Mouse (Mus musculus): Measurements from ENCODE around the gene Thbd. TPM values are rescaled to one million over a fixed set of nuclear protein-coding genes. Genes with fewer than 3 reads are reported as not detected.

The Thbd gene
- polyA plus RNA-seq, 1 experiment from 2014 or later = 16.3 TPM

DNA sequence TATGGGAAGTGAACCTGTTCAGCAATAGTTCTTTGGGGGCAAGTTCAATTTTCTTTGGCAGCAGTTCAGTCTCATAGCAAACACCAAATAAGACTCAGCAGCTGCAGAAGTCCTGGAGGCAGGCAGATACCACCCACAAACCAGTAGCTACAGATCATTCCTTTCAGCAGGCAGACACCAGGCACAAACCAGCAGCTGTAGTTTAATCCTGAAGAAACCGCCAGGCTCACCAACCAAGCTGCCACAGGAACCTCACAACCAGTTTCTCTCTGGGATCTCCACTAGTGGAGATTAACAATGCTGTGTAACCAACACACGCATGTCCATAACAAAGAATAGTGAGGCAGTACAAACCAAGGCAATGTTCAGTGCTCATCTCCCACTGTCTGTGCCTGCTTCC, 26.9 kb downstream of the Thbd start:
- Histone ChIP-seq H3K9me3 (ENCODE audit: control insufficient read depth, low read length) (no peaks in the 10 kb centered on the region), H3K4me2 (no peak overlapping the region), H3K27me3 (ENCODE audit: control insufficient read depth, insufficient read depth, low read length) (no peaks in the 10 kb centered on the region), H3K27ac (ENCODE audit: low read depth, low read length) (no peak overlapping the region), H3K4me1 (ENCODE audit: control insufficient read depth, insufficient read depth, low read length) (no peaks in the 10 kb centered on the region), H3K9ac (ENCODE audit: low read length) (no peak overlapping the region), H3K36me3 (ENCODE audit: control insufficient read depth, insufficient read depth, low read length) (no peaks in the 10 kb centered on the region), H3K4me3 (ENCODE audit: low read depth, low read length) (no peak overlapping the region)
- ATAC-seq (ENCODE audit: low FRiP score) = no peak
- 81% methylated on average over 2 of the region's 2 CpGs for WGBS
- peak; percentile 77 for DNase-seq (ENCODE audit: low spot score, missing footprints)

DNA sequence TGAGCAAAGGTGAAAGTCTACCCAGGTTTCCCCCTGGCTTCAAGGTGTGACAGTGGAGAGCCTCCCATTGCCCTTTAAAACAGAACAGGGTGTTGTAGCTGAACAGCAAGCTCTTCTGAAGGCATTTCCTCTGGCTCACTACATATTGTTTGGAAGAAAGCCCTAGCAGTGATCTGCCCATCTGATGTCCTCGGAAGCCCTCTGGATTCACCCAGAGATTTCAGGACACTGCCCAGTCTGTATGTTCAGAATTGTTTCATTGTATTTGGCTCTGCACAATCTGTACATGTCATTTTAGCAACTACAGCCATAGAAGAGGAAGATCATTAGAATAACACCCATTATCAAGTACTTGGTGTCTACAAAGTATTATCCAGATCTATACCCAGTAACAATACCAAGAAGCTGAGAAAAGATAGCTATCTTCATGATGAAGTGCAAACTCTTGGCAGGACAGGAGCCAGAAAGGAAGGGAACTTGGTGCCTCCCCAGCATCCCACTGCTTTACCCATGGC, 28.0 kb downstream of the Thbd start:
- no peaks in the 10 kb centered on the region for H3K36me3 ChIP-seq (ENCODE audit: control insufficient read depth, insufficient read depth, low read length)
- DNase-seq (ENCODE audit: low spot score, missing footprints) = peak; percentile 44
- H3K4me1 ChIP-seq (ENCODE audit: control insufficient read depth, insufficient read depth, low read length) = no peaks in the 10 kb centered on the region
- no peaks in the 10 kb centered on the region for H3K27me3 ChIP-seq (ENCODE audit: control insufficient read depth, insufficient read depth, low read length)
- H3K9me3 ChIP-seq (ENCODE audit: control insufficient read depth, low read length) = no peaks in the 10 kb centered on the region
- no peak overlapping the region for H3K4me2 ChIP-seq
- no peak overlapping the region for H3K27ac ChIP-seq (ENCODE audit: low read depth, low read length)
- H3K9ac ChIP-seq (ENCODE audit: low read length) = no peak overlapping the region
- no peak overlapping the region for H3K4me3 ChIP-seq (ENCODE audit: low read depth, low read length)
- 91% methylated on average over 1 of the region's 1 CpGs for WGBS
- no peak for ATAC-seq (ENCODE audit: low FRiP score)

DNA sequence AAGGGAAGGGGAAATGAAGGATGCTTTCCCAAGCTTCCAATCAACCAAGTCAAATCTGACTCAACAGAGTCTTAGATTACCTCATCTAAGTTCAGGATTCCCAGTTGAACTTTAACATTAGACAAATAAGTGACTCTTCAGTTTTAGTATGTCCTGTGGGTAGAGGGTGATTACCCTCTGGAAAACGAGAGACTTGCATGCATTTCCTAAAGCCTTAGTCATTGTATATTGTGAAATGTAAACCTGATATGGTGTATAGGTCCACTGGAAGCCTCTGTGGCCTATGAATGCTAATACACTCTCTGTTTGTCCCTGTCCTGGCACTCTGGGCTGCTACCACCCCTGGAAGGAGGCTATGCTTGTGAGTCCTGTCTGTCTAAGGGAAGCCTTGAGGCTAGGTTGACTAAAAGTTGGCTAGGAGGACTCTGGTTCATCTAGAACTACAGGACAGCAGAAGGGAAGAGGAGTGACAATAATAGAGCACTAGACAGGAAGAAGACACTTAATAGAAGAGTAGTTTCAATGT, 29.1 kb downstream of the Thbd start:
- no peak overlapping the region for H3K4me3 ChIP-seq (ENCODE audit: low read depth, low read length)
- WGBS = 68% methylated on average over 1 of the region's 1 CpGs
- H3K9me3 ChIP-seq (ENCODE audit: control insufficient read depth, low read length) = no peaks in the 10 kb centered on the region
- H3K36me3 ChIP-seq (ENCODE audit: control insufficient read depth, insufficient read depth, low read length) = no peaks in the 10 kb centered on the region
- H3K4me1 ChIP-seq (ENCODE audit: control insufficient read depth, insufficient read depth, low read length) = no peaks in the 10 kb centered on the region
- DNase-seq (ENCODE audit: low spot score, missing footprints) (no peak), ATAC-seq (ENCODE audit: low FRiP score) (no peak)
- no peak overlapping the region for H3K27ac ChIP-seq (ENCODE audit: low read depth, low read length)
- H3K4me2 ChIP-seq = no peak overlapping the region
- no peaks in the 10 kb centered on the region for H3K27me3 ChIP-seq (ENCODE audit: control insufficient read depth, insufficient read depth, low read length)
- H3K9ac ChIP-seq (ENCODE audit: low read length) = no peak overlapping the region

DNA sequence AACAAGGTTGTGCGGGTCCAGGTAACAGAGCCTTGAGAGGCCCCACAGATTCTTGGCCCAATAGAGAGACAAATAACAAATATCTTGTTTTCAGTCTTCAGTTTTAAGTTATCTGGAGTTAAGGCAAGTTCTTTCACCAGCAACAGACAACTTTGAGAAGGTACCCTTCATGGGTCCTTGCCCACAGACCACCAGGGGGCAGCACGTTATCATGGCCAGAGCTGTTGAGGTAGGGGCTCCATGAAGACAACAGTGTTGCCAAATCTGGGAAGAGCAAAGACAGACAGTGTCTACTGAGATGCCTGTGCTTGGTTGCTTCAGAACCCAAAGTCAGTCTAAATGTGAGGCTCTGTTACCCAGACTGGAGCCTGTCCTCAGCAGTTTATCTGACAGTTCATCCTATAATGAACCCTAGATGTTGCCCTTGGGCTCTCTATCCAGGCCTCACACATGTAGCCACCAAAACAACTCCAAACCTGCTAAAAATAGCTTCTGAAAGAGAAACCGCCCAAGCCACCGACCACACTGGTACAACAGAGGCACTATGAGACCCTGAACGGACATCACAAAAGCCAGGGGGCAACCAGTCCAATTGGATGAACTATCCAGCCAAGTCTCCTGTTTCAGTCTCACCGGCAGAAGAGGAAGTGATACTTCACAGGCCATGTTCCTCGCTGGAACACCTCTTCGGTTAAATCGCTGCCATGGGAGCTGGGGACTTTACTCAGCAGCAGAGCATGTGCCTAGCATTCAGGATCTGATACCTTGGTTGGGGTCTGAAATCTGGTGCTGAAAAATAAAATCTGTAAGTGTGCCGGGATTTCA, 32.5 kb downstream of the Thbd start:
- Histone ChIP-seq H3K4me2 (no peak overlapping the region), H3K4me3 (ENCODE audit: low read depth, low read length) (no peak overlapping the region), H3K9me3 (ENCODE audit: control insufficient read depth, low read length) (no peaks in the 10 kb centered on the region), H3K27ac (ENCODE audit: low read depth, low read length) (no peak overlapping the region), H3K9ac (ENCODE audit: low read length) (no peak overlapping the region), H3K27me3 (ENCODE audit: control insufficient read depth, insufficient read depth, low read length) (no peaks in the 10 kb centered on the region), H3K4me1 (ENCODE audit: control insufficient read depth, insufficient read depth, low read length) (no peaks in the 10 kb centered on the region), H3K36me3 (ENCODE audit: control insufficient read depth, insufficient read depth, low read length) (no peaks in the 10 kb centered on the region)
- 78% methylated on average over 10 of the region's 10 CpGs for WGBS
- DNase-seq (ENCODE audit: low spot score, missing footprints) (peak; percentile 90), ATAC-seq (ENCODE audit: low FRiP score) (no peak)

DNA sequence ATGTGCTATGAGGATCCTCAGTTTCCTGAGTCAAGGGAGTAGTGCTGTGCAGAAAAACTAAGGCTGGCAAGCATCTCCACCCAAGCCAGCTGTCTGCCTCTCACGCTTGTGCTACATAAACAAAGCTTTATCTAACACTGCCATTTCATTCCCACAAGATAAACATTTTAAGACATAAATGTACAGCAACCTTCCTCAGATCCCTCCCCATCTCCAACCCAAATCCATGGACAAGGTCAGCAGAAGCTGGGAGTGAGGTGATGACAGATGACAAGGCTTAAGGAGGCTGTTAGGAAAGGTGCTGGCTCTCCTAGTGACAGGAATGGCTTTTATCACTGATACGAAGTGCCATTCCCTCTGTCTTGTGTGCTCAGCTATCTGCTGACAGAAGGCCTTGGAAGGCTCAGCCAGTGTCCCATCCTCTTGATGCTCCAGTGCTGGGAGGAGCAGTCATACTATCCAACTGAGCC, 34.4 kb downstream of the Thbd start:
- no peaks in the 10 kb centered on the region for H3K4me1 ChIP-seq (ENCODE audit: control insufficient read depth, insufficient read depth, low read length)
- H3K27ac ChIP-seq (ENCODE audit: low read depth, low read length) = no peak overlapping the region
- H3K36me3 ChIP-seq (ENCODE audit: control insufficient read depth, insufficient read depth, low read length) = no peaks in the 10 kb centered on the region
- no peak overlapping the region for H3K4me3 ChIP-seq (ENCODE audit: low read depth, low read length)
- H3K4me2 ChIP-seq = no peak overlapping the region
- ATAC-seq (ENCODE audit: low FRiP score) = no peak
- 78% methylated on average over 2 of the region's 2 CpGs for WGBS
- H3K9ac ChIP-seq (ENCODE audit: low read length) = no peak overlapping the region
- DNase-seq (ENCODE audit: low spot score, missing footprints) = peak; percentile 21
- H3K27me3 ChIP-seq (ENCODE audit: control insufficient read depth, insufficient read depth, low read length) = no peaks in the 10 kb centered on the region
- H3K9me3 ChIP-seq (ENCODE audit: control insufficient read depth, low read length) = no peaks in the 10 kb centered on the region

DNA sequence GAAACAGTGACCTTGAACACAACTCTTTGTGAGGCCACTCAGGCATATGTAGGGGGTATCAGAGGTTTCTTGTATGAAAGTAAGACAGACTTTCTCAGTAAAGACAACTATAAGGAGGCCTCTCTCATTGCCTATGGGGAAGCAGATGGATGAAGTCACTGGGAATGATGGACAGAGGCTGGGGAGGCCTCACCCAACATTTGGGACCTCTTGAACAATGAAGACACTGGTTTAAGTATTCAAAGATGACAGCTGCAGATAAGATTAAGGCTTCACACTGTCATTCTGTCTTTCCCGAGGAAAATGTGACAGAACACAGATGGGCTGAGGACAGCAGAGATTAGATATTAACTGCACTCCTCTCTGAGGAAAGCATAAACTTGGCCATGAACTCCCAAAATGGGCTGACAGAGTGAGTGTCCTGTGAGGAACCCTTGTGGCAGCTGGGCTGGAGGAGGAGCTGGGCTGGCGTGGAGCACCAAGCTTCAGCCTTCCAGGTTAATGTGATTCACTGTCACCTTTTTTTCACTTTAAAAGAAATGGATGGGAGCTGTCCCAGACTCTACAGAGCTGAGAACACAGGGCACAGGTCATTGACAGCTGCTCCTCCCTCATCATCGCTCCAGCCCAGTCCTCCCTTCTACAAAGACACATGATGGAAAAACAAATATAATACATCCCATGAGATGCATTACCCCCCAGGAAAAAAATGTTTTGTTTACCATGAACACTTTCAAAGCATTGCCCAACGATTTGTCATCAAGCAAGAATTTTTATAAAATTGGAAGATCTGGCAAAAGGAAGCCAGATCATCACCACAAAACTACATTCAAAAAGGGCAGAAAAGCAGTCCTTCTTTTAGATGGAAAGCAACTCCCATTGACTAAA, 36.0 kb downstream of the Thbd start:
- DNase-seq (ENCODE audit: low spot score, missing footprints) (peak; percentile 53), ATAC-seq (ENCODE audit: low FRiP score) (no peak)
- Histone ChIP-seq H3K4me3 (ENCODE audit: low read depth, low read length) (no peak overlapping the region), H3K9me3 (ENCODE audit: control insufficient read depth, low read length) (no peaks in the 10 kb centered on the region), H3K9ac (ENCODE audit: low read length) (no peak overlapping the region), H3K4me2 (no peak overlapping the region), H3K27ac (ENCODE audit: low read depth, low read length) (no peak overlapping the region), H3K4me1 (ENCODE audit: control insufficient read depth, insufficient read depth, low read length) (no peaks in the 10 kb centered on the region), H3K27me3 (ENCODE audit: control insufficient read depth, insufficient read depth, low read length) (no peaks in the 10 kb centered on the region), H3K36me3 (ENCODE audit: control insufficient read depth, insufficient read depth, low read length) (no peaks in the 10 kb centered on the region)
- WGBS = 72% methylated on average over 4 of the region's 4 CpGs

DNA sequence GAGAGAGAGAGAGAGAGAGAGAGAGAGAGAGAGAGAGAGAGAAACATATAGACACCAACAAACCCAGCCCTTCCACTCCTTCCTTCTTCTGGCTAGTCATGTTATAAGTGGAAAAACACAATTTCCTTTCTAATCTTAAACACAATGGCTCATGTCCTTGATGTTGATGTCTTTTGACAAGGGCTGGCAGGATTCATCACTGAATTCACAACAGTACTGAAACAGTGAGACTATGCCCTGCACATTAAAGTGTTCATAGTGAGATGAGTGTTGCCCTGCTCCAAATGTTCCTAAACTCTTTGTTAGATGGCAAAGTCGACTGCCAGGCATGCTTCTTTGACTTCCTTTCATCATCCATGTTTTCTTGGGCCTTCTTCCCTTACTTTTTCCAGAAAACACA, 42.8 kb downstream of the Thbd start:
- ATAC-seq (ENCODE audit: low FRiP score) (no peak), DNase-seq (ENCODE audit: low spot score, missing footprints) (peak; percentile 53)
- no peak overlapping the region for H3K4me3 ChIP-seq (ENCODE audit: low read depth, low read length)
- H3K27me3 ChIP-seq (ENCODE audit: control insufficient read depth, insufficient read depth, low read length) = no peaks in the 10 kb centered on the region
- 48% methylated on average over 1 of the region's 1 CpGs for WGBS
- no peak overlapping the region for H3K27ac ChIP-seq (ENCODE audit: low read depth, low read length)
- H3K9ac ChIP-seq (ENCODE audit: low read length) = no peak overlapping the region
- no peaks in the 10 kb centered on the region for H3K9me3 ChIP-seq (ENCODE audit: control insufficient read depth, low read length)
- H3K4me1 ChIP-seq (ENCODE audit: control insufficient read depth, insufficient read depth, low read length) = no peaks in the 10 kb centered on the region
- no peak overlapping the region for H3K4me2 ChIP-seq
- H3K36me3 ChIP-seq (ENCODE audit: control insufficient read depth, insufficient read depth, low read length) = no peaks in the 10 kb centered on the region

DNA sequence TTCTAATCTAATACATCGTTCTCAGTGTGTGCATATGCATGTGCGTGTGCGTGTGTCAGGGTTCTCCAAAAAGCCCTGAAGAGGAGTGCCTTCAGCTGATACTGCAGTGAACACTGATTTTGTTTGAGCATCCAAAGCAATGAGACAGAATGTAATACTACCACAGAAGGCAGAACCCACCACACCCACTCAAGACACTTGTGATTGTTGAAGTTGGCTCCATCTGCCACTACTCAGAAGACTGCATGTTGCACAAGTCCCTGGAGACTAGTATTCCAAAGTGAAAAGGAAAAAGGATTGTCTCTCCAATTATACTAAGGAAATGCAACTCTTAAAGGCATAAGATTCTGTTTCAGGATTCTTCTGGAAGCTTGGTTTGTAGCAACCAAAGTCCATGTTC, 43.5 kb downstream of the Thbd start:
- no peak overlapping the region for H3K27ac ChIP-seq (ENCODE audit: low read depth, low read length)
- no peak overlapping the region for H3K9ac ChIP-seq (ENCODE audit: low read length)
- WGBS = 88% methylated on average over 3 of the region's 3 CpGs

DNA sequence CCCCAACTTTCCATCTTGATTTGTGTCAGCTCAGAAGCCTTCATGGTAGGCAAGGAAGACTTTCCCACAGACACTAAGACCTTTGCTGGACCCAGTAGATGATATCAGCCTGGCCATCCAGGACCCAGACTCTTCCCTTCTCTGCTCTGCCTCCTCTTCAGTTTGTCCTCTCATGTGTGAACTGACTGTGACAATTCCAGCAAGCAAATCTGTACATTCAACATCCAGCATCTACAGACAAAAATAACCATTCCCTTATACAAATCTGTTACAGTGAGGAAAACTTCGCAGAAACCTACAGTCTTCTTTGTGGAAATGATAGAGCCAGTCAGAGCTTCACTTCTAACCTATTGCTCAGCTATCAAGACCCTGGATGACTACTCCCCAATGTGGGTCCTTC, 50.8 kb downstream of the Thbd start:
- Histone ChIP-seq H3K4me1 (ENCODE audit: control insufficient read depth, insufficient read depth, low read length) (no peaks in the 10 kb centered on the region), H3K27ac (ENCODE audit: low read depth, low read length) (no peak overlapping the region), H3K27me3 (ENCODE audit: control insufficient read depth, insufficient read depth, low read length) (no peaks in the 10 kb centered on the region), H3K36me3 (ENCODE audit: control insufficient read depth, insufficient read depth, low read length) (no peaks in the 10 kb centered on the region), H3K4me3 (ENCODE audit: low read depth, low read length) (no peak overlapping the region), H3K9ac (ENCODE audit: low read length) (no peak overlapping the region), H3K4me2 (no peak overlapping the region), H3K9me3 (ENCODE audit: control insufficient read depth, low read length) (no peaks in the 10 kb centered on the region)
- ATAC-seq (ENCODE audit: low FRiP score) (no peak), DNase-seq (ENCODE audit: low spot score, missing footprints) (peak; percentile 17)
- WGBS = 89% methylated on average over 1 of the region's 1 CpGs

More for the DNA sequence above, 43.5 kb downstream of the Thbd start:
- no peak for ATAC-seq (ENCODE audit: low FRiP score)
- no peaks in the 10 kb centered on the region for H3K9me3 ChIP-seq (ENCODE audit: control insufficient read depth, low read length)
- no peaks in the 10 kb centered on the region for H3K27me3 ChIP-seq (ENCODE audit: control insufficient read depth, insufficient read depth, low read length)
- no peak overlapping the region for H3K4me2 ChIP-seq
- DNase-seq (ENCODE audit: low spot score, missing footprints) = peak; percentile 8
- no peaks in the 10 kb centered on the region for H3K4me1 ChIP-seq (ENCODE audit: control insufficient read depth, insufficient read depth, low read length)
- H3K4me3 ChIP-seq (ENCODE audit: low read depth, low read length) = no peak overlapping the region
- no peaks in the 10 kb centered on the region for H3K36me3 ChIP-seq (ENCODE audit: control insufficient read depth, insufficient read depth, low read length)
